Comparison of ENCODE assay signal across 16 mouse cellular contexts in the genomic region with DNA sequence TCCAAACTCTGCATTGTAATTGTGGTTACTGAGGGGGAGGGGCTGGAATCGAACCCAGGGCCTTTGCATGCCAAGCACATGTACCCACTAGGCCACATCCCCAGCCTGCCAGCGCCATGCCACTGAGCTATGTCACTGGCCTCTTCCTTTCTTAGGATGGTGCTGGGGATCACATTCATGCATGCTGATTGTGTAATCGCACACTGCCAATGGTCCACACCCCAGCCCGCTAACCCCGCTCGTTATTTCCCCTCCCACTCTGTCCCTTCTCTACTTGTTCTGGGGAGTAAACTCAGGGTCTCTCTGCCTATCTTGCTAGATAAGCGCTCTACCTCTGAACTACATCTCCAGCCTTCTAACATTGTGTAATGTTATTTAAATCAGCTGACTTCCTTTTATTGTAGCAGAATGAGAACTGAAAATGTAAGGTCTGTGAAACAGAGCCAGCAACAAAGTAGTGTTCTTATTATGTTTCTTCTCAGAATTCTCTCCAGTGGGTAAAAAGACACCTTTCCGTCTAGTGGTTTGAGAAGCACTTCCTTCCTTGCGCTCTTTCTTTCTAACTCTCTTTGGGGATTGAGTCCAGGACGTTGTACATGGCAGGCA. TPM values are rescaled to one million over a fixed set of nuclear protein-coding genes. Genes with fewer than 3 reads are reported as not detected.
DNase-seq lines count a peak whose midpoint lies in the region; ATAC-seq and TF ChIP-seq lines count a peak whose summit lies in the region.
"Had no signal": no experiment of that assay in that cellular context is flagged by ENCODE, and none has a peak within 500 bp of the region (broad histone marks: within the 10 kb centered on the region; RNA-seq: fewer than 3 reads in every experiment).

No protein-coding gene starts in this region.

- H3K36me3 ChIP-seq in liver, postnatal 0 days (replicated peaks; ENCODE audit: insufficient read depth, low read length): peaks cover 24% of the 10 kb centered on the region

- 48% methylated on average over 10 of the region's 10 CpGs for WGBS in liver, postnatal 0 days (ENCODE audit: insufficient replicate concordance)

- H3K4me1 ChIP-seq in bone marrow macrophage, adult 2 months (ENCODE audit: control insufficient read depth, insufficient read depth, low read length): peaks cover 20% of the 10 kb centered on the region
- H3K4me1 ChIP-seq in liver, postnatal 0 days (ENCODE audit: insufficient read depth): peaks cover 6% of the 10 kb centered on the region; the same call in 1 of the 2 replicates
- H3K4me1 ChIP-seq: embryonic facial prominence, embryonic 13.5 days had no signal

- no peaks in the 10 kb centered on the region for H3K27me3 ChIP-seq in liver, postnatal 0 days (ENCODE audit: insufficient read depth, low read length)
- H3K27me3 ChIP-seq: embryonic facial prominence, embryonic 13.5 days; forebrain, embryonic 13.5 days; limb, embryonic 15.5 days; neural tube, embryonic 13.5 days had no signal

- H3K4me2 ChIP-seq in liver, postnatal 0 days (ENCODE audit: low read depth, low read length): 0 out of 2 replicates have a peak overlapping the region, but pooled peaks have one; percentile 4
- H3K4me2 ChIP-seq: embryonic facial prominence, embryonic 13.5 days; forebrain, embryonic 13.5 days; limb, embryonic 15.5 days; neural tube, embryonic 13.5 days had no signal

- H3K9me3 ChIP-seq in liver, postnatal 0 days (ENCODE audit: low read length): no peaks in the 10 kb centered on the region
- H3K9me3 ChIP-seq: embryonic facial prominence, embryonic 13.5 days; forebrain, embryonic 13.5 days; limb, embryonic 15.5 days; neural tube, embryonic 13.5 days had no signal

- peak; percentile 76 for ATAC-seq in granulocyte monocyte progenitor cell, adult 5-6 weeks (replicated peaks; ENCODE audit: poor library complexity, severe bottlenecking)
- ATAC-seq in liver, postnatal 0 days: peak; percentile 16; the same call in 1 of the 2 replicates
- ATAC-seq: forebrain, embryonic 13.5 days; hindbrain, postnatal 0 days had no signal

- H3K4me3 ChIP-seq in bone marrow macrophage, adult 2 months (ENCODE audit: insufficient read depth, low read length): no peak overlapping the region
- H3K4me3 ChIP-seq in liver, postnatal 0 days (ENCODE audit: low read depth, low read length): no peak overlapping the region
- H3K4me3 ChIP-seq: embryonic facial prominence, embryonic 13.5 days; forebrain, embryonic 13.5 days; limb, embryonic 15.5 days; neural tube, embryonic 13.5 days had no signal

- H3K27ac ChIP-seq in bone marrow macrophage, adult 2 months (ENCODE audit: insufficient read depth, low read depth, low read length): peak overlapping the region; percentile 69
- 0 out of 2 replicates have a peak overlapping the region, but pooled peaks have one; percentile 19 for H3K27ac ChIP-seq in liver, postnatal 0 days (ENCODE audit: low read depth)
- H3K27ac ChIP-seq: embryonic facial prominence, embryonic 13.5 days; forebrain, embryonic 13.5 days; hindbrain, postnatal 0 days; kidney, postnatal 0 days; limb, embryonic 15.5 days; neural tube, embryonic 13.5 days had no signal

- TF ChIP-seq CTCF in bone marrow macrophage, adult 2 months (IDR thresholded peaks at IDR 0.05; ENCODE audit: low read depth, low read length): no peak
- TF ChIP-seq CTCF in liver, postnatal 0 days (IDR thresholded peaks at IDR 0.05; ENCODE audit: low read depth): no peak

- no peak for TF ChIP-seq EP300 in liver, postnatal 0 days (IDR thresholded peaks at IDR 0.05; ENCODE audit: low read depth)

- no peak overlapping the region for H3K9ac ChIP-seq in liver, postnatal 0 days (replicated peaks)
- H3K9ac ChIP-seq: embryonic facial prominence, embryonic 13.5 days; forebrain, embryonic 13.5 days; limb, embryonic 15.5 days; neural tube, embryonic 13.5 days had no signal

- TF ChIP-seq POLR2A in bone marrow macrophage, adult 2 months (IDR thresholded peaks at IDR 0.05; ENCODE audit: borderline replicate concordance, low read depth, low read length): no peak

- peak; percentile 62 for DNase-seq in 416B (ENCODE audit: low read depth)
- DNase-seq in liver, postnatal 0 days: peak; percentile 34
- DNase-seq in yolk sac, embryonic 10.5 days (ENCODE audit: low spot score): no peak
- no peak for DNase-seq in urinary bladder, postnatal 4 days (ENCODE audit: low spot score in 2 of 2)
- DNase-seq in right cerebral cortex, postnatal 25 days: no peak
- DNase-seq: cerebellum, postnatal 25 days; retina, postnatal 1 day; thymus, adult 2 months had no signal

RNA-seq across cellular contexts. Expression of a gene that starts 1.7 kb away (rescaled TPM):
- 17.3 and 18.3 TPM in 2 replicates for polyA plus RNA-seq in bone marrow macrophage, adult 2 months (2012; ENCODE audit: insufficient read depth, insufficient read length, missing spikeins)
- total RNA-seq in granulocyte monocyte progenitor cell, adult 5-6 weeks (2014; fragmentation: Nextera tagmentation): 47.2 and 65.6 TPM in 2 replicates
- total RNA-seq in granulocyte monocyte progenitor cell, adult 5-6 weeks (2017): 49.5 and 51.2 TPM in 2 replicates
- 10.6 and 11.0 TPM in 2 replicates for polyA plus RNA-seq in liver, postnatal 0 days (2015; fragmentation: Nextera tagmentation; extraction: Ambion mirVana)

RNA-seq across cellular contexts. Expression of a gene that starts 24.6 kb away (rescaled TPM):
- 15.1 and 17.3 TPM in 2 replicates for polyA plus RNA-seq in bone marrow macrophage, adult 2 months (2012; ENCODE audit: insufficient read depth, insufficient read length, missing spikeins)
- 15.7 and 24.2 TPM in 2 replicates for total RNA-seq in granulocyte monocyte progenitor cell, adult 5-6 weeks (2014; fragmentation: Nextera tagmentation)
- 17.6 and 19.0 TPM in 2 replicates for total RNA-seq in granulocyte monocyte progenitor cell, adult 5-6 weeks (2017)
- 13.9 and 14.3 TPM in 2 replicates for polyA plus RNA-seq in liver, postnatal 0 days (2015; fragmentation: Nextera tagmentation; extraction: Ambion mirVana)

RNA-seq across cellular contexts. Expression of a gene that starts 34.9 kb away (rescaled TPM):
- 17.4 and 18.9 TPM in 2 replicates for polyA plus RNA-seq in bone marrow macrophage, adult 2 months (2012; ENCODE audit: insufficient read depth, insufficient read length, missing spikeins)
- 4.0 and 9.5 TPM in 2 replicates for total RNA-seq in granulocyte monocyte progenitor cell, adult 5-6 weeks (2014; fragmentation: Nextera tagmentation)
- total RNA-seq in granulocyte monocyte progenitor cell, adult 5-6 weeks (2017): 5.6 and 7.3 TPM in 2 replicates
- polyA plus RNA-seq in liver, postnatal 0 days (2015; fragmentation: Nextera tagmentation; extraction: Ambion mirVana): 2.8 and 2.9 TPM in 2 replicates

RNA-seq across cellular contexts. Expression of a gene that starts 36.3 kb away (rescaled TPM):
- 0.67 TPM in 1 of 2 replicates, not detected in the other for polyA plus RNA-seq in bone marrow macrophage, adult 2 months (2012; ENCODE audit: insufficient read depth, insufficient read length, missing spikeins)
- 12.8 and 21.1 TPM in 2 replicates for total RNA-seq in granulocyte monocyte progenitor cell, adult 5-6 weeks (2014; fragmentation: Nextera tagmentation)
- total RNA-seq in granulocyte monocyte progenitor cell, adult 5-6 weeks (2017): 7.5 and 8.6 TPM in 2 replicates
- polyA plus RNA-seq in liver, postnatal 0 days (2015; fragmentation: Nextera tagmentation; extraction: Ambion mirVana): 0.97 and 0.99 TPM in 2 replicates

Comparison
In these comparisons a context has a peak if more than half of its experiments do, and no peak if none do; other contexts are left out.
1. DNase-seq: peak in 416B (single experiment) and liver, postnatal 0 days (single experiment); none in yolk sac, embryonic 10.5 days (single experiment), urinary bladder, postnatal 4 days (0 of 2) and right cerebral cortex, postnatal 25 days (single experiment).